ENCODE assay signal across 9 mouse cellular contexts in the genomic region with DNA sequence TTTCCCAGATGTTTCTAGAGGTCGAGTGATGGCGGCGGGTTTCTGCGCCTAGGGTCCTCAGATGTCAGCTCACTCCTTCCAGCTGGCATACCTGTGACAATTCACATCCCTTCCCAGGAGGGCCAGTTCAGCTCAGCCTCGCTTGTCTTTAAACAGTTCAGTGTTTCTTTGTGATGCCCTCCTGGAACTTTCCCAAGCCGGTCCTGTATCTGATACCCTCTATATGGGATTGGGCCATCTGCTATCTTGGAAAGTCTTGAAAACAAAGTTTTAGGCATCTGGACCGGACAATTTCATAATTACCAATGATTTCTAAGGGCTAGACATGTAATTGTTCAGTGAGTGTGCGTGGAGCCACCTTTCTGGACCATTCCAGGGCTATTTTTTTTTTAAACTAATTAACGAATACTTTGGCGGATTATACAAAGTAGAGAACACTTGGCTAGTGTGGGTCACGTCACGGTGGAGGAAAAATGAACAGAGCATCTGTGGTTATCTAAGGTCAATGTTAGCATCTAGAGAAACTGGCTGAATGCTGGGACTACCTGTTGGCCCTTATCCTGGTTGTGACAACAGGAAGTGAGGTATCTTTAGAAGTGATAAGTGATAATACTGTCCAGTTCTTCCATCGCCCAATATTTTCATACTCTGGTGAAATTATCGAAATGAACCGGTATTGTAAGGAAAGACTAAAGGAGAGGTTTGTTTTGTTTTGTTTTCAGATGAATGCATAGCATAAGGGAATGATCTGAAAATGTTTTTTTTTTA. TPM values are rescaled to one million over a fixed set of nuclear protein-coding genes. Genes with fewer than 3 reads are reported as not detected.
DNase-seq lines count a peak whose midpoint lies in the region; ATAC-seq and TF ChIP-seq lines count a peak whose summit lies in the region.
"Had no signal": no experiment of that assay in that cellular context is flagged by ENCODE, and none has a peak within 500 bp of the region (broad histone marks: within the 10 kb centered on the region; RNA-seq: fewer than 3 reads in every experiment).

No protein-coding gene starts in this region.

- no peak for DNase-seq in heart, adult 2 months
- DNase-seq in heart, postnatal 14 days, result no peak
- DNase-seq in thymus, postnatal 14 days, result no peak
- DNase-seq in adrenal gland, postnatal 36 days, result no peak
- no peak for DNase-seq in layer of hippocampus, adult 8-10 months (ENCODE audit: low spot score in 2 of 2)

- 15% methylated on average over 15 of the region's 15 CpGs for WGBS in heart, adult 2 months
- 21% methylated on average over 15 of the region's 15 CpGs for WGBS in heart, embryonic 16.5 days
- WGBS in macrophage (ENCODE audit: missing documents), result 44% methylated on average over 15 of the region's 15 CpGs

- no peaks in the 10 kb centered on the region for H3K9me3 ChIP-seq in E14TG2a.4 (ENCODE audit: low read length)
- no peaks in the 10 kb centered on the region for H3K9me3 ChIP-seq in heart, embryonic 16.5 days (replicated peaks; ENCODE audit: control insufficient read depth, low read length)

- no peaks in the 10 kb centered on the region; the same call in 1 of the 2 replicates for H3K27me3 ChIP-seq in heart, adult 2 months (ENCODE audit: control insufficient read depth, insufficient read depth, low read length)
- no peaks in the 10 kb centered on the region for H3K27me3 ChIP-seq in E14TG2a.4 (ENCODE audit: insufficient read depth, low read length)
- H3K27me3 ChIP-seq in heart, embryonic 16.5 days (ENCODE audit: control insufficient read depth, insufficient read depth, low read length), result no peaks in the 10 kb centered on the region

- TF ChIP-seq EP300 in heart, adult 2 months (IDR thresholded peaks at IDR 0.05; ENCODE audit: insufficient read depth, low read depth, low read length), result no peak

- H3K36me3 ChIP-seq in heart, adult 2 months (ENCODE audit: control insufficient read depth, insufficient read depth, low read length), result peaks cover 18% of the 10 kb centered on the region
- peaks cover 20% of the 10 kb centered on the region for H3K36me3 ChIP-seq in E14TG2a.4 (ENCODE audit: insufficient read depth, low read length)
- peaks cover 10% of the 10 kb centered on the region for H3K36me3 ChIP-seq in heart, embryonic 16.5 days (ENCODE audit: control insufficient read depth, insufficient read depth)
- peaks cover 17% of the 10 kb centered on the region; the same call in 1 of the 2 replicates for H3K36me3 ChIP-seq in macrophage (ENCODE audit: inconsistent target)

- TF ChIP-seq POLR2A in heart, adult 2 months (IDR thresholded peaks at IDR 0.05; ENCODE audit: insufficient read depth, low read depth, low read length), result no peak

- H3K79me2 ChIP-seq in heart, adult 2 months (replicated peaks; ENCODE audit: control insufficient read depth, insufficient read depth, low read length), result peaks cover 4% of the 10 kb centered on the region; the same call in 1 of the 2 replicates
- peaks cover 38% of the 10 kb centered on the region for H3K79me2 ChIP-seq in macrophage (ENCODE audit: inconsistent target)

- intact Hi-C loops in heart, adult 2 months (cut with DNase I), result no loop called here
- intact Hi-C loops in heart, postnatal 14 days (cut with DNase I), result no loop called here

- no peak for TF ChIP-seq CTCF in heart, adult 2 months (IDR thresholded peaks at IDR 0.05)
- TF ChIP-seq CTCF in E14TG2a.4 (conservative IDR thresholded peaks at IDR 0.05; ENCODE audit: low read length), result no peak

- peaks cover 2% of the 10 kb centered on the region for H3K4me1 ChIP-seq in heart, adult 2 months (ENCODE audit: control insufficient read depth, insufficient read depth, low read length)
- H3K4me1 ChIP-seq in E14TG2a.4 (replicated peaks; ENCODE audit: low read depth, low read length), result peaks cover 24% of the 10 kb centered on the region
- H3K4me1 ChIP-seq in heart, embryonic 16.5 days (ENCODE audit: control insufficient read depth, insufficient read depth, low read length), result peaks cover 14% of the 10 kb centered on the region

- ATAC-seq in heart, embryonic 16.5 days (replicated peaks; ENCODE audit: extremely low read depth, insufficient read depth, low FRiP score), result 0 out of 2 replicates have a peak, but pooled peaks have one; percentile 29

- H3K4me3 ChIP-seq in heart, adult 2 months, result peak overlapping the region; percentile 91
- H3K4me3 ChIP-seq in E14TG2a.4 (replicated peaks; ENCODE audit: low read length) (peak overlapping the region; percentile 89), macrophage (ENCODE audit: inconsistent target) (peak overlapping the region; percentile 96)
- peak overlapping the region; percentile 82 for H3K4me3 ChIP-seq in heart, embryonic 16.5 days (ENCODE audit: low read length)

- H3K4me2 ChIP-seq in heart, embryonic 16.5 days (ENCODE audit: low read depth, low read length), result peak overlapping the region; percentile 68

- peak overlapping the region; percentile 91 for H3K27ac ChIP-seq in heart, adult 2 months
- peak overlapping the region; percentile 99 for H3K27ac ChIP-seq in heart, embryonic 16.5 days (ENCODE audit: low read length)
- H3K27ac ChIP-seq in macrophage, result no peak overlapping the region

- H3K9ac ChIP-seq in heart, adult 2 months (ENCODE audit: low read depth, low read length), result peak overlapping the region; percentile 98
- peak overlapping the region; percentile 97 for H3K9ac ChIP-seq in heart, embryonic 16.5 days (ENCODE audit: low read length)

RNA-seq across cellular contexts. Expression of a gene that starts 0.4 kb away (rescaled TPM):
- total RNA-seq in heart, adult 2 months (2021), result 10 to 100 TPM; 41.8 to 44.6 TPM
- 22.2 and 29.3 TPM in 2 replicates for polyA plus RNA-seq in heart, adult 2 months (2012; rRNA removed)
- 10 to 100 TPM; 49.2 to 55.7 TPM for total RNA-seq in heart, postnatal 14 days (2021)
- 161 and 177 TPM in 2 replicates for polyA plus RNA-seq in heart, embryonic 16.5 days (2015; fragmentation: Nextera tagmentation; extraction: Ambion mirVana)
- 100 to 1,000 TPM in 24 of 26 experiments, 10 to 100 TPM in 2; 69.5 to 224 (median 138) TPM for total RNA-seq in macrophage (2018; cell fraction: chromatin; rRNA removed)
- total RNA-seq in macrophage (2018; cell fraction: cytosol; rRNA removed), result 10 to 100 TPM; 44.9 to 77.8 (median 52.9) TPM
- total RNA-seq in macrophage (2018; cell fraction: nucleus; rRNA removed), result 100 to 1,000 TPM in 7 of 26 experiments, 10 to 100 TPM in 19; 55.6 to 141 (median 83.6) TPM
- polyA plus RNA-seq in macrophage (2018), result 54.8 to 118 TPM (median 76.8 TPM) in 3 replicates
- 10 to 100 TPM; 50.1 to 60.8 TPM for total RNA-seq in adrenal gland, postnatal 36 days (2021)
- 10 to 100 TPM; 57.1 to 58.8 (median 58.0) TPM for total RNA-seq in layer of hippocampus, adult 8-10 months (2022)

RNA-seq across cellular contexts. Expression of a gene that starts 12.7 kb away (rescaled TPM):
- total RNA-seq in heart, adult 2 months (2021), result 10 to 100 TPM; 26.9 to 31.0 TPM
- 6.8 and 12.7 TPM in 2 replicates for polyA plus RNA-seq in heart, adult 2 months (2012; rRNA removed)
- total RNA-seq in heart, postnatal 14 days (2021), result 10 to 100 TPM; 22.2 to 26.2 TPM
- polyA plus RNA-seq in heart, embryonic 16.5 days (2015; fragmentation: Nextera tagmentation; extraction: Ambion mirVana), result 3.2 and 4.5 TPM in 2 replicates
- under 1 TPM in 2 of 26 experiments, not detected in 24; 0.58 to 0.95 TPM for total RNA-seq in macrophage (2018; cell fraction: chromatin; rRNA removed)
- under 1 TPM in 13 of 26 experiments, not detected in 13; 0.03 to 0.53 (median 0.16) TPM for total RNA-seq in macrophage (2018; cell fraction: cytosol; rRNA removed)
- 1 to 10 TPM in 1 of 26 experiments, under 1 TPM in 3, not detected in 22; 0.29 to 1.1 (median 0.49) TPM for total RNA-seq in macrophage (2018; cell fraction: nucleus; rRNA removed)
- polyA plus RNA-seq in macrophage (2018), result not detected in 3 replicates
- total RNA-seq in adrenal gland, postnatal 36 days (2021), result 1 to 10 TPM in 1 of 2 experiments, under 1 TPM in 1; 0.79 to 1.1 TPM
- 10 to 100 TPM; 23.4 to 28.0 (median 26.3) TPM for total RNA-seq in layer of hippocampus, adult 8-10 months (2022)
- total RNA-seq: hematopoietic stem cell, adult 5-6 weeks had no signal

RNA-seq across cellular contexts. Expression of a gene that starts 53.8 kb away (rescaled TPM):
- not detected for total RNA-seq in heart, adult 2 months (2021)
- not detected in 2 replicates for polyA plus RNA-seq in heart, adult 2 months (2012; rRNA removed)
- total RNA-seq in heart, postnatal 14 days (2021), result not detected
- polyA plus RNA-seq in heart, embryonic 16.5 days (2015; fragmentation: Nextera tagmentation; extraction: Ambion mirVana), result not detected in 2 replicates
- total RNA-seq in macrophage (2018; cell fraction: chromatin; rRNA removed), result not detected
- not detected for total RNA-seq in macrophage (2018; cell fraction: cytosol; rRNA removed)
- not detected for total RNA-seq in macrophage (2018; cell fraction: nucleus; rRNA removed)
- polyA plus RNA-seq in macrophage (2018), result not detected in 3 replicates
- not detected for total RNA-seq in adrenal gland, postnatal 36 days (2021)
- not detected for total RNA-seq in layer of hippocampus, adult 8-10 months (2022)
- total RNA-seq: hematopoietic stem cell, adult 5-6 weeks had no signal

Comparison
In these comparisons a context has a peak if more than half of its experiments do, and no peak if none do; other contexts are left out.
1. RNA of a gene that starts 12.7 kb away (total RNA-seq): 26.9 to 31.0 TPM in heart, adult 2 months, 23.4 to 28.0 TPM in layer of hippocampus, adult 8-10 months and 22.2 to 26.2 TPM in heart, postnatal 14 days; 0.79 to 1.1 TPM in adrenal gland, postnatal 36 days; every median in the first group is over 10 times any median in the second.
2. Peak in every context shown above with its lines, with median percentiles within 50 percentile points of each other: H3K4me3 ChIP-seq.